ENCODE assay signal across 8 mouse cellular contexts in genomic region chr15:99259730-99260252, GRCm38 (mm10). TPM values are rescaled to one million over a fixed set of nuclear protein-coding genes. Genes with fewer than 3 reads are reported as not detected.
DNase-seq lines count a peak whose midpoint lies in the region; ATAC-seq and TF ChIP-seq lines count a peak whose summit lies in the region.

No protein-coding gene starts in this region.

- H3K4me1 ChIP-seq in heart, embryonic 15.5 days (replicated peaks) = peaks cover 34% of the 10 kb centered on the region
- 0 out of 2 replicates have a peak, but pooled peaks cover 4% of the 10 kb centered on the region for H3K4me1 ChIP-seq in lung, postnatal 0 days (ENCODE audit: insufficient read depth, low read depth, low read length)
- H3K4me1 ChIP-seq in olfactory bulb, adult 2 months (ENCODE audit: control insufficient read depth, insufficient read depth, low read length) = peaks cover 7% of the 10 kb centered on the region; the same call in 1 of the 2 replicates

- no peaks in the 10 kb centered on the region for H3K27me3 ChIP-seq in heart, embryonic 15.5 days
- H3K27me3 ChIP-seq in lung, postnatal 0 days (replicated peaks; ENCODE audit: insufficient read depth, low read length) = no peaks in the 10 kb centered on the region

- no peak overlapping the region for H3K9ac ChIP-seq in heart, embryonic 15.5 days
- no peak overlapping the region for H3K9ac ChIP-seq in lung, postnatal 0 days (replicated peaks; ENCODE audit: low read depth)

- no peak for TF ChIP-seq POLR2A in olfactory bulb, adult 2 months (IDR thresholded peaks at IDR 0.05; ENCODE audit: insufficient read depth, low read depth, low read length)

- no peak for TF ChIP-seq CTCF in lung, postnatal 0 days (IDR thresholded peaks at IDR 0.05)
- TF ChIP-seq CTCF in olfactory bulb, adult 2 months (IDR thresholded peaks at IDR 0.05; ENCODE audit: insufficient read depth, low read depth, low read length) = no peak

- ATAC-seq in heart, embryonic 15.5 days (replicated peaks; ENCODE audit: insufficient number of reproducible peaks, insufficient read depth, low FRiP score, low read depth) = peak; percentile 47
- ATAC-seq in lung, postnatal 0 days = peak; percentile 83

- peak overlapping the region; percentile 47 for H3K27ac ChIP-seq in heart, embryonic 15.5 days
- H3K27ac ChIP-seq in lung, postnatal 0 days (ENCODE audit: low read length) = peak overlapping the region; percentile 71
- H3K27ac ChIP-seq in olfactory bulb, adult 2 months (ENCODE audit: insufficient read depth, low read depth, low read length) = 0 out of 2 replicates have a peak overlapping the region, but pooled peaks have one; percentile 8

- no peaks in the 10 kb centered on the region for H3K9me3 ChIP-seq in heart, embryonic 15.5 days (replicated peaks)
- H3K9me3 ChIP-seq in lung, postnatal 0 days (ENCODE audit: low read length) = no peaks in the 10 kb centered on the region

- H3K4me3 ChIP-seq in heart, embryonic 15.5 days = peak overlapping the region; percentile 26; the same call in 1 of the 2 replicates
- no peak overlapping the region for H3K4me3 ChIP-seq in lung, postnatal 0 days (ENCODE audit: low read depth, low read length)
- no peak overlapping the region for H3K4me3 ChIP-seq in olfactory bulb, adult 2 months (ENCODE audit: insufficient read depth, low read depth, low read length)

- peak; percentile 60 to 66 for DNase-seq in B cell, adult 2 months
- peak; percentile 85 to 92 for DNase-seq in adrenal gland, adult (ENCODE audit: inconsistent age in 2 of 2, low spot score in 1 of 2)
- DNase-seq in fat pad, adult 2 months (ENCODE audit: extremely low read depth, low read depth, low spot score) = peak; percentile 85
- DNase-seq in kidney, postnatal 14 days = peak; percentile 85
- DNase-seq in lung, postnatal 0 days (ENCODE audit: low spot score) = peak; percentile 93
- DNase-seq in thymus, postnatal 36 days = peak; percentile 45 to 56

- no peak for TF ChIP-seq EP300 in lung, postnatal 0 days (IDR thresholded peaks at IDR 0.05)

- H3K36me3 ChIP-seq in heart, embryonic 15.5 days = no peaks in the 10 kb centered on the region
- H3K36me3 ChIP-seq in lung, postnatal 0 days (ENCODE audit: insufficient read depth, low read length) = no peaks in the 10 kb centered on the region

- H3K4me2 ChIP-seq in heart, embryonic 15.5 days = peak overlapping the region; percentile 56
- peak overlapping the region; percentile 47 for H3K4me2 ChIP-seq in lung, postnatal 0 days (replicated peaks; ENCODE audit: low read depth, low read length)

- 2% methylated on average over 9 of the region's 10 CpGs for WGBS in heart, embryonic 15.5 days
- 0% methylated on average over 7 of the region's 10 CpGs for WGBS in lung, postnatal 0 days
- WGBS in olfactory bulb, adult 2 months = 5% methylated on average over 6 of the region's 10 CpGs

RNA-seq across cellular contexts. Expression of gene Mcrs1, which starts 8.0 kb away (rescaled TPM):
- 134 and 159 TPM in 2 replicates for polyA plus RNA-seq in heart, embryonic 15.5 days (2015; fragmentation: Nextera tagmentation; extraction: Ambion mirVana)
- polyA plus RNA-seq in lung, postnatal 0 days (2015; fragmentation: Nextera tagmentation; extraction: Ambion mirVana) = 96.9 and 102 TPM in 2 replicates
- polyA plus RNA-seq in olfactory bulb, adult 2 months (2012; ENCODE audit: insufficient read depth, insufficient read length, low replicate concordance, missing spikeins) = not detected in 2 replicates

RNA-seq across cellular contexts. Expression of gene Prpf40b, which starts 35.1 kb away (rescaled TPM):
- polyA plus RNA-seq in heart, embryonic 15.5 days (2015; fragmentation: Nextera tagmentation; extraction: Ambion mirVana) = 37.2 and 42.1 TPM in 2 replicates
- 37.1 and 39.9 TPM in 2 replicates for polyA plus RNA-seq in lung, postnatal 0 days (2015; fragmentation: Nextera tagmentation; extraction: Ambion mirVana)
- polyA plus RNA-seq in olfactory bulb, adult 2 months (2012; ENCODE audit: insufficient read depth, insufficient read length, low replicate concordance, missing spikeins) = not detected in 2 replicates

RNA-seq across cellular contexts. Expression of gene Kcnh3, which starts 35.1 kb away (rescaled TPM):
- 0.44 and 1.1 TPM in 2 replicates for polyA plus RNA-seq in heart, embryonic 15.5 days (2015; fragmentation: Nextera tagmentation; extraction: Ambion mirVana)
- polyA plus RNA-seq in lung, postnatal 0 days (2015; fragmentation: Nextera tagmentation; extraction: Ambion mirVana) = 0.21 and 0.63 TPM in 2 replicates
- polyA plus RNA-seq in olfactory bulb, adult 2 months (2012; ENCODE audit: insufficient read depth, insufficient read length, low replicate concordance, missing spikeins) = not detected in 2 replicates

RNA-seq across cellular contexts. Expression of gene Fam186b, which starts 35.9 kb away (rescaled TPM):
- polyA plus RNA-seq in heart, embryonic 15.5 days (2015; fragmentation: Nextera tagmentation; extraction: Ambion mirVana) = 0.09 and 0.47 TPM in 2 replicates
- polyA plus RNA-seq in lung, postnatal 0 days (2015; fragmentation: Nextera tagmentation; extraction: Ambion mirVana) = 0.07 TPM in 1 of 2 replicates, not detected in the other
- polyA plus RNA-seq in olfactory bulb, adult 2 months (2012; ENCODE audit: insufficient read depth, insufficient read length, low replicate concordance, missing spikeins) = not detected in 2 replicates

Comparison
In these comparisons a context has a peak if more than half of its experiments do, and no peak if none do; other contexts are left out.
1. H3K27ac ChIP-seq: peak in every context shown above with its lines; median percentile 71 in lung, postnatal 0 days; 47 in heart, embryonic 15.5 days; 8 in olfactory bulb, adult 2 months.